Mouse (Mus musculus) midbrain, embryonic 10.5 days (tissue): ENCODE data around the gene Det1. TPM values are rescaled to one million over a fixed set of nuclear protein-coding genes. Genes with fewer than 3 reads are reported as not detected.
A peak's percentile ranks its signal among the peaks of the same experiment; 100 is the strongest.

Experiments
- DNase-seq: peaks from one replicate; pipeline ENCODE4 v3.0.0-alpha.2; 2017; ENCODE audit warnings: low spot score
- H3K27ac ChIP-seq: fragments of 300-500 bp; sonication (generic); replicated peaks from 2 replicates; pipeline ENCODE4 v1.5.1; 2016; ENCODE audit warnings: mild to moderate bottlenecking
- H3K27me3 ChIP-seq: fragments of 300-500 bp; sonication (generic); 2 replicates; pipeline ENCODE4 v1.6.1; 2016; ENCODE audit warnings: low read depth, mild to moderate bottlenecking; ENCODE audit not compliant: poor library complexity, severe bottlenecking
- H3K36me3 ChIP-seq: fragments of 300-500 bp; sonication (generic); 2 replicates; pipeline ENCODE4 v1.6.1; 2016; ENCODE audit warnings: mild to moderate bottlenecking, moderate library complexity
- H3K4me1 ChIP-seq: fragments of 300-500 bp; sonication (generic); 2 replicates; pipeline ENCODE4 v1.6.1; 2016
- H3K4me3 ChIP-seq: fragments of 300-500 bp; sonication (generic); 2 replicates; pipeline ENCODE4 v1.5.1; 2016; ENCODE audit warnings: mild to moderate bottlenecking, moderate library complexity
- H3K9me3 ChIP-seq: fragments of 300-500 bp; sonication (generic); replicated peaks from 2 replicates; pipeline ENCODE4 v1.6.1; 2016; ENCODE audit warnings: mild to moderate bottlenecking
- WGBS: fragments of 180-500 bp; shearing (Covaris S2); methylation state at CpG from one replicate; pipeline ENCODE4 v1.1.7; 2016; 5-methylcytosine and 5-hydroxymethylcytosine counted together
- microRNA-seq: library from miRNA; unstranded; fragments of <30 nt; microRNA quantifications from one replicate; pipeline ENCODE4, GENCODE M21; 2017
- polyA plus RNA-seq: library from polyadenylated mRNA; unstranded; fragments of >200 nt; fragmentation: Nextera tagmentation; extraction: Ambion mirVana; gene quantifications from 2 replicates; pipeline ENCODE4 v1.2.1, GENCODE M21; 2016

Gene Det1
- polyA plus RNA-seq, 1 experiment from 2014 or later, result 23.4 TPM

GRCm38 (mm10) chr7:78793895-78794570 lies 53.0 kb downstream of the Det1 start:
- Histone ChIP-seq H3K4me1 (peaks cover 17% of the 10 kb centered on the region), H3K27me3 (no peaks in the 10 kb centered on the region; the same call in 1 of the 2 replicates), H3K36me3 (peaks cover 50% of the 10 kb centered on the region), H3K27ac (no peak overlapping the region), H3K4me3 (no peak overlapping the region), H3K9me3 (no peaks in the 10 kb centered on the region)
- no peak for DNase-seq
- 93% methylated on average over 13 of the region's 13 CpGs for whole genome bisulfite sequencing

- no peak overlapping the region for H3K4me3 ChIP-seq
- no peaks in the 10 kb centered on the region; the same call in 1 of the 2 replicates for H3K27me3 ChIP-seq
- H3K36me3 ChIP-seq, result peaks cover 66% of the 10 kb centered on the region
- WGBS, result 88% methylated on average over 15 of the region's 15 CpGs
- DNase-seq, result peak; percentile 55
- H3K9me3 ChIP-seq, result no peaks in the 10 kb centered on the region
- H3K4me1 ChIP-seq, result no peaks in the 10 kb centered on the region
- H3K27ac ChIP-seq, result no peak overlapping the region
Observed at GRCm38 (mm10) chr7:78791359-78792222, 55.5 kb downstream of the Det1 start.

GRCm38 (mm10) chr7:78787793-78788380 lies 59.2 kb downstream of the Det1 start:
- H3K27me3 ChIP-seq, result no peaks in the 10 kb centered on the region
- no peak for DNase-seq
- H3K9me3 ChIP-seq, result no peaks in the 10 kb centered on the region
- no peak overlapping the region for H3K27ac ChIP-seq
- peaks cover 61% of the 10 kb centered on the region for H3K36me3 ChIP-seq
- 93% methylated on average over 12 of the region's 12 CpGs for WGBS
- no peak overlapping the region for H3K4me3 ChIP-seq
- H3K4me1 ChIP-seq, result peaks cover 15% of the 10 kb centered on the region

- Histone ChIP-seq H3K9me3 (no peaks in the 10 kb centered on the region), H3K27me3 (no peaks in the 10 kb centered on the region), H3K36me3 (peaks cover 43% of the 10 kb centered on the region), H3K4me3 (no peak overlapping the region), H3K27ac (no peak overlapping the region), H3K4me1 (peaks cover 25% of the 10 kb centered on the region)
- no peak for DNase-seq
- WGBS, result 87% methylated on average over 5 of the region's 5 CpGs
Observed at GRCm38 (mm10) chr7:78785906-78786305, 61.2 kb downstream of the Det1 start.

DNA sequence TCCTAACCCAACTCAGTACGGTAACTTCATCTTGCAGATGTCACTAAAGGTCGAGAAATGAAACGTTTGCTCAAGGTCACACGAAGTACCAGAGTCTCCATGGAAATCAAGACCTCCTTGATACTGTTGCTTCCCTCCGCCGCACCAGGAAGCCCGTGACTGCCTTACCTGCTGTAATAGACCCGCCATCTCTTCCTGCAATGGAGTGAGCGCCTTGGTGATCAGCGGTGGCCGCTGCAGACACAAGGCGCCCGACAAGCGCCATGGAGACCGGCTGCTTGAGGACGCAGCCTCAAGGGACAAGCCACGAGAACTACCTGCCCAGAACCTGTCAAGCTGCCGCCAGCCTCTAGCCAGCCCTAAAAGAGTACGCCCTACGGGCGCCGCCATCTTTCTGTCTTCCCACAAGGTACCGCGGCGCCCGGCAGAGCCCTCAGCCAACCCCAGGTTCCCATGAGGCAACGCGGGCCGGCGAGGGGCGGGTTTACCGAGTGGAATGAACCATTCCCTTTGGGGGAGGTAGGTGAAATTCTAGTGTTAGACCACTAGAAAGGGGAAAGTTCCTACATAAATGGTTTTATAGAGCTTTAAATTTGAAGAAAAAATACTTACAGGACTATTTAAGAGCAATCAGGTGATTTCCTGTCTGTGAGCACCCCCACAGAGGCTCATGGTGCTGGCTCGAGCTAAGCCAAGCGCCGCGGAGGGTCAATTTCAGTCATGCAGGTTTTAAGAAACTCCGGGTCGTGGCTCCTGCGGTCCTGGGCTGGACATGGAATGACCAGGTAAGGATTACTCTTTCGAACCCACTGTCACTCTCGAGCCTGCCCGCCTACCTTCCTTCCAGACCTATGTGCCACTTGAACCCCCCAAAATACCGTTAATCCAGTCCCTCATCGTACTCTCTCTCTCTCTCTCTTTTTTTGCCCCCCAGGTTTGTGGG lies 64.2 kb downstream of the Det1 start, which contains the start of the genes Mrps11 and Mrpl46:
Gene Mrps11 (plus strand): TSS at position 481 of the 943 bp plus-strand sequence.
Gene Mrpl46 (minus strand): TSS at position 893 of the 943 bp plus-strand sequence.
- DNase-seq, result peak; percentile 86
- under 1% methylated on average over 44 of the region's 44 CpGs for WGBS
- Histone ChIP-seq H3K27ac (peak within 1 kb of the TSS; percentile 97), H3K4me3 (peak within 1 kb of the TSS; percentile 95), H3K36me3 (peaks cover 43% of the 10 kb centered on the region), H3K9me3 (no peaks in the 10 kb centered on the region), H3K27me3 (no peaks in the 10 kb centered on the region), H3K4me1 (peaks cover 25% of the 10 kb centered on the region)

- no peak for DNase-seq
- no peaks in the 10 kb centered on the region for H3K27me3 ChIP-seq
- peaks cover 15% of the 10 kb centered on the region for H3K4me1 ChIP-seq
- H3K4me3 ChIP-seq, result no peak overlapping the region
- WGBS, result 94% methylated on average over 5 of the region's 5 CpGs
- H3K36me3 ChIP-seq, result peaks cover 68% of the 10 kb centered on the region
- H3K27ac ChIP-seq, result no peak overlapping the region
- no peaks in the 10 kb centered on the region for H3K9me3 ChIP-seq
Observed at GRCm38 (mm10) chr7:78778741-78779140, 68.3 kb downstream of the Det1 start.

Small RNA genes within 50 kb of the gene (microRNA-seq; reads per million reads assigned to microRNA genes)
- 114 reads per million, percentile 53 among the genes with 10 or more reads in this experiment for gene Mir7-2

Other genes starting within 250 kb of the Det1 start
- gene Ntrk3, start 109.3 kb downstream of the Det1 start, polyA plus RNA-seq, result 2.1 and 2.7 TPM in 2 replicates
- 91.4 and 97.8 TPM in 2 replicates for gene Mrps11, start 64.1 kb downstream of the Det1 start, polyA plus RNA-seq
- gene Mrpl46, start 63.7 kb downstream of the Det1 start, polyA plus RNA-seq, result 75.5 and 87.7 TPM in 2 replicates
- 72.2 and 76.5 TPM in 2 replicates for gene Aen, start 48.6 kb upstream of the Det1 start, polyA plus RNA-seq
- gene Isg20, start 66.2 kb upstream of the Det1 start, polyA plus RNA-seq, result 0.39 and 0.75 TPM in 2 replicates
- 0.02 and 0.05 TPM in 2 replicates for gene Acan, start 206.2 kb upstream of the Det1 start, polyA plus RNA-seq